ENCODE assay signal across 9 mouse cellular contexts in genomic region chr7:3423430-3423829, GRCm38 (mm10). TPM values are rescaled to one million over a fixed set of nuclear protein-coding genes. Genes with fewer than 3 reads are reported as not detected.
DNase-seq lines count a peak whose midpoint lies in the region; ATAC-seq and TF ChIP-seq lines count a peak whose summit lies in the region.
"Had no signal": no experiment of that assay in that cellular context is flagged by ENCODE, and none has a peak within 500 bp of the region (broad histone marks: within the 10 kb centered on the region; RNA-seq: fewer than 3 reads in every experiment).

No protein-coding gene starts in this region.

- H3K4me1 ChIP-seq in kidney, embryonic 15.5 days = peaks cover 14% of the 10 kb centered on the region
- no peaks in the 10 kb centered on the region for H3K4me1 ChIP-seq in heart, postnatal 0 days (ENCODE audit: control insufficient read depth, insufficient read depth)
- no peaks in the 10 kb centered on the region; the same call in 1 of the 2 replicates for H3K4me1 ChIP-seq in midbrain, postnatal 0 days (ENCODE audit: insufficient read depth, low read length)

- H3K9ac ChIP-seq in kidney, embryonic 15.5 days = no peak overlapping the region
- H3K9ac ChIP-seq in heart, postnatal 0 days (replicated peaks; ENCODE audit: low read depth, low read length) = peak overlapping the region; percentile 51
- H3K9ac ChIP-seq in midbrain, postnatal 0 days (replicated peaks; ENCODE audit: low read length, poor library complexity, severe bottlenecking) = 0 out of 2 replicates have a peak overlapping the region, but pooled peaks have one; percentile 14

- no peaks in the 10 kb centered on the region for H3K36me3 ChIP-seq in kidney, embryonic 15.5 days
- H3K36me3 ChIP-seq in heart, postnatal 0 days (replicated peaks; ENCODE audit: control insufficient read depth, insufficient read depth, low read length) = no peaks in the 10 kb centered on the region
- H3K36me3 ChIP-seq in midbrain, postnatal 0 days (ENCODE audit: insufficient read depth, low read length) = no peaks in the 10 kb centered on the region

- no peak overlapping the region for H3K27ac ChIP-seq in kidney, embryonic 15.5 days
- no peak overlapping the region for H3K27ac ChIP-seq in heart, postnatal 0 days (ENCODE audit: low read depth)
- no peak overlapping the region for H3K27ac ChIP-seq in midbrain, postnatal 0 days (ENCODE audit: low read depth, low read length)

- no peak for TF ChIP-seq EP300 in heart, postnatal 0 days (IDR thresholded peaks at IDR 0.05; ENCODE audit: low read depth)

- peak overlapping the region; percentile 58 for H3K4me2 ChIP-seq in kidney, embryonic 15.5 days
- peak overlapping the region; percentile 61 for H3K4me2 ChIP-seq in heart, postnatal 0 days (ENCODE audit: low read depth, low read length)
- peak overlapping the region; percentile 54 for H3K4me2 ChIP-seq in midbrain, postnatal 0 days (ENCODE audit: low read depth, low read length, poor library complexity, severe bottlenecking)

- peak overlapping the region; percentile 28 for H3K4me3 ChIP-seq in kidney, embryonic 15.5 days (replicated peaks)
- peak overlapping the region; percentile 37 for H3K4me3 ChIP-seq in heart, postnatal 0 days (ENCODE audit: low read depth, low read length)
- peak overlapping the region; percentile 19 for H3K4me3 ChIP-seq in midbrain, postnatal 0 days (ENCODE audit: low read depth, low read length)

- peaks cover 85% of the 10 kb centered on the region for H3K27me3 ChIP-seq in kidney, embryonic 15.5 days
- H3K27me3 ChIP-seq in heart, postnatal 0 days (ENCODE audit: control insufficient read depth, insufficient read depth, low read length) = peaks cover 19% of the 10 kb centered on the region; the same call in 1 of the 2 replicates
- H3K27me3 ChIP-seq in midbrain, postnatal 0 days (ENCODE audit: insufficient read depth, low read length) = peaks cover 39% of the 10 kb centered on the region

- whole genome bisulfite sequencing in kidney, embryonic 15.5 days = 1% methylated on average over 25 of the region's 30 CpGs
- 1% methylated on average over 30 of the region's 30 CpGs for WGBS in heart, postnatal 0 days
- WGBS in midbrain, postnatal 0 days = under 1% methylated on average over 30 of the region's 30 CpGs

- no peak for DNase-seq in kidney, adult 18-20 months
- DNase-seq in embryo, embryonic 9.5 days (ENCODE audit: extremely low spot score) = peak; percentile 27
- no peak for DNase-seq in heart, postnatal 0 days (ENCODE audit: low spot score)
- no peak for DNase-seq in midbrain, postnatal 0 days (ENCODE audit: low spot score)
- no peak for DNase-seq in cerebellum, adult 9-11 months
- no peak for DNase-seq in cerebellum, adult 8-10 months
- DNase-seq in thymus, adult 18-20 months = no peak

- ATAC-seq in kidney, embryonic 15.5 days (replicated peaks; ENCODE audit: low FRiP score) = peak; percentile 60
- ATAC-seq in heart, postnatal 0 days (ENCODE audit: insufficient read depth, low read depth) = peak; percentile 85
- no peak for ATAC-seq in midbrain, postnatal 0 days (ENCODE audit: low FRiP score)

- no peaks in the 10 kb centered on the region for H3K9me3 ChIP-seq in kidney, embryonic 15.5 days (replicated peaks)
- no peaks in the 10 kb centered on the region for H3K9me3 ChIP-seq in heart, postnatal 0 days (replicated peaks; ENCODE audit: control insufficient read depth, low read length)
- no peaks in the 10 kb centered on the region for H3K9me3 ChIP-seq in midbrain, postnatal 0 days (ENCODE audit: low read length)

- TF ChIP-seq CTCF in heart, postnatal 0 days (IDR thresholded peaks at IDR 0.05; ENCODE audit: low read depth) = no peak
- TF ChIP-seq CTCF in midbrain, postnatal 0 days (IDR thresholded peaks at IDR 0.05) = no peak

RNA-seq across cellular contexts. Expression of gene Cacng6, which starts 0.6 kb away (rescaled TPM):
- polyA plus RNA-seq in kidney, embryonic 15.5 days (2015; fragmentation: Nextera tagmentation; extraction: Ambion mirVana) = 0.62 and 1.5 TPM in 2 replicates
- total RNA-seq in heart, postnatal 0 days (2014; rRNA removed; ENCODE audit: low replicate concordance) = 12.0 and 21.3 TPM in 2 replicates
- 20.4 and 20.9 TPM in 2 replicates for polyA plus RNA-seq in heart, postnatal 0 days (2015; fragmentation: Nextera tagmentation; extraction: Ambion mirVana)
- total RNA-seq in midbrain, postnatal 0 days (2014; rRNA removed) = not detected in 2 replicates
- 0.20 TPM in 1 of 2 replicates, not detected in the other for polyA plus RNA-seq in midbrain, postnatal 0 days (2015; fragmentation: Nextera tagmentation; extraction: Ambion mirVana)
- total RNA-seq: hematopoietic stem cell, adult 5-6 weeks had no signal

RNA-seq across cellular contexts. Expression of gene Cacng8, which starts 32.9 kb away (rescaled TPM):
- 1.9 and 2.3 TPM in 2 replicates for polyA plus RNA-seq in kidney, embryonic 15.5 days (2015; fragmentation: Nextera tagmentation; extraction: Ambion mirVana)
- total RNA-seq in heart, postnatal 0 days (2014; rRNA removed; ENCODE audit: low replicate concordance) = not detected in 2 replicates
- polyA plus RNA-seq in heart, postnatal 0 days (2015; fragmentation: Nextera tagmentation; extraction: Ambion mirVana) = not detected in 2 replicates
- total RNA-seq in midbrain, postnatal 0 days (2014; rRNA removed) = 44.0 and 59.0 TPM in 2 replicates
- polyA plus RNA-seq in midbrain, postnatal 0 days (2015; fragmentation: Nextera tagmentation; extraction: Ambion mirVana) = 20.8 and 21.4 TPM in 2 replicates
- total RNA-seq: hematopoietic stem cell, adult 5-6 weeks had no signal
